Mouse (Mus musculus) G1E (cell line): ENCODE measurements at regions not wholly inside any gene's neighbourhood (a gene's known extent, or its start where the extent isn't known, plus 50 kb on each side); places are given as distances from the start of the nearest gene placed in this dataset.

Source experiments
- ATAC-seq: 2 replicates; pipeline ENCODE4 v1.8.0; 2016; ENCODE audit warnings: mild to moderate bottlenecking; ENCODE audit not compliant: insufficient number of reproducible peaks, poor library complexity, low FRiP score, severe bottlenecking; ENCODE audit errors: extremely low read depth
- DNase-seq: peaks from one replicate; pipeline ENCODE4 v3.0.0; 2012; ENCODE audit warnings: low spot score
- H3K27me3 ChIP-seq: 2 replicates; pipeline ENCODE4 v1.6.1; 2012; ENCODE audit warnings: mild to moderate bottlenecking, low read length, inconsistent platforms; ENCODE audit not compliant: insufficient read depth
- H3K36me3 ChIP-seq: replicated peaks from 2 replicates; pipeline ENCODE3; 2012; ENCODE audit warnings: mild to moderate bottlenecking, inconsistent platforms
- H3K4me1 ChIP-seq: 2 replicates; pipeline ENCODE4 v1.6.1; 2012; ENCODE audit warnings: low read depth, low read length, inconsistent platforms, mixed read lengths; ENCODE audit not compliant: insufficient read depth
- H3K4me3 ChIP-seq: 2 replicates; pipeline ENCODE4 v1.5.1; 2012; ENCODE audit warnings: low read depth, mild to moderate bottlenecking, inconsistent platforms, low read length, moderate library complexity, mixed read lengths
- H3K9me3 ChIP-seq: replicated peaks from 2 replicates; pipeline ENCODE4 v1.6.1; 2012; ENCODE audit warnings: inconsistent platforms
- CTCF ChIP-seq: IDR thresholded peaks from 2 replicates; pipeline ENCODE4 v1.5.1; 2012; ENCODE audit warnings: low read depth, low read length, inconsistent platforms, mixed read lengths
- GATA1 ChIP-seq: IDR thresholded peaks from 2 replicates; pipeline ENCODE4 v1.6.1; 2012; ENCODE audit warnings: borderline replicate concordance, low read length, inconsistent platforms, mixed read lengths
- GATA2 ChIP-seq: IDR thresholded peaks from 2 replicates; pipeline ENCODE4 v1.6.1; 2012; ENCODE audit warnings: low read depth, low read length, inconsistent platforms, borderline replicate concordance
- POLR2AphosphoS5 ChIP-seq: IDR thresholded peaks from 2 replicates; pipeline ENCODE4 v1.6.1; 2012; ENCODE audit warnings: low read depth, low read length, inconsistent platforms; ENCODE audit not compliant: insufficient replicate concordance
- TAL1 ChIP-seq: conservative IDR thresholded peaks from 2 replicates; pipeline ENCODE4 v1.6.1; 2012; ENCODE audit warnings: low read depth, low read length, inconsistent platforms, mixed read lengths

DNA sequence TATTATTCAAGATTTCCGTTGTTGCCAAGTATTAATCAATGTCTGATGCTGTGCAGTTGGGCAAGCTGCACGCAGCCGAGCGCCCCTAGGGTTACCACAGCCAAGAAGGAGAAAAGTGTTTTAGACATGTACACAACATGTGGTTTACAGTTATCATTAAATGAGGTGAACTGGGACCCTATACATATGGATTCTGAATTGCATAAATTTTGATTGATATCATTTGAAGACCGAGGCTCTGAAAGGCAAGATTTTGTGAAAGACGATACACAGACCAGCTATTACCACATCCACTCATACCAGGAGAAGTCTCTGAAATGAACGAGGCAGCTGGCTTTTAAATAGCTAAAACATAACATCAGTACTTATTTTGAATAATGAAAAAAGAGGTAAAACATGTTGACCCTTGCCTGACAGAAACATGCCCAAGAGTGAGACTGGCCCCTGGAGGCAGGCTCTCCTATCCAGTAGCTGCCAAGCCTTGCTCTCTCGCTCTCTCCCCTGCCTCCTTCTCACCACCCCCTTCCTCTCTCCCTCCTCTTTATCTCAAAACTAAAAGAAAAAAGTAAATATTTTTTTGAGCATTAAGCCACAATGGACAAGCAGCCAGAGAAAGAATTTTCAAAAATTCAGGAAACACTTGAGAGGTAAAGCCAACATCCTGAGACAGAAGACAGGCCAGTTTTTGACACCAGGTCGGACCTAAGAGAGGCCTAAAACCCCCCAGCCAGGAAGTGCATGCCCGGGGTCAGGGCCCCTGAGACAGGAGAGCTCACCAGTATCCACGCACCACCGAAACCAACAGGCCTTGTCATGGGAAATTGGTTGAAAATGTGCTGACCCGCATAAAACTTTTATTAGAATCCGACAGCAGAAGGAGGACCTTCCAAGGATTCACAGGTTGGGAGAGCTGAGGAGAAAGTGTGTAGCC, 342.9 kb upstream of the Mki67 start:
- no peaks in the 10 kb centered on the region for H3K36me3 ChIP-seq
- no peak for ATAC-seq
- DNase-seq, result no peak
- H3K27me3 ChIP-seq, result no peaks in the 10 kb centered on the region
- no peaks in the 10 kb centered on the region for H3K4me1 ChIP-seq
- peaks cover 38% of the 10 kb centered on the region for H3K9me3 ChIP-seq
- no peak for TF ChIP-seq TAL1
- TF ChIP-seq CTCF, result no peak
- TF ChIP-seq POLR2AphosphoS5, result no peak
- no peak for TF ChIP-seq GATA2
- no peak for TF ChIP-seq GATA1
- no peak overlapping the region for H3K4me3 ChIP-seq

DNA sequence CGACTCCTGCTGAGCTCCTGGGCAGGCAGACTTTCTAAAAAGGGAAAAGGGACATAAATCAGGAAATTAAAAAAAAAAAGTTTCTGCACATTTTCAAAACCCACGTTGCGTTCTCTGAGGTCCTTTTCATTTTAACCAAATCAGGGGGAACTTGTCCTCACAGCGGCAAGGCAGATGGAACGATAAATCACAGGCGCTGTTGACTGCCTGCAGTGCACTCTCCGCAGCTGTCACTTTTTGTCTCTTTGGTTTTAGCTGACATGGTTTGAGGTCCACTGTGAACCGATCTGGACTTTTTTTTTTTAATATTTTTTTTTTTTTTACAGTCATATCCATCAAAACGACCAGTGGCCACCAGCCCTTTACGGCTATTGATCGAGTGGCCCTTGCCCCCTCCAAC, 343.7 kb upstream of the Mki67 start:
- no peak for TF ChIP-seq GATA1
- no peak for TF ChIP-seq TAL1
- no peak for TF ChIP-seq POLR2AphosphoS5
- no peak for TF ChIP-seq GATA2
- TF ChIP-seq CTCF, result no peak
- Histone ChIP-seq H3K4me3 (no peak overlapping the region), H3K4me1 (no peaks in the 10 kb centered on the region), H3K36me3 (no peaks in the 10 kb centered on the region), H3K27me3 (no peaks in the 10 kb centered on the region), H3K9me3 (peaks cover 44% of the 10 kb centered on the region)
- DNase-seq (no peak), ATAC-seq (no peak)

DNA sequence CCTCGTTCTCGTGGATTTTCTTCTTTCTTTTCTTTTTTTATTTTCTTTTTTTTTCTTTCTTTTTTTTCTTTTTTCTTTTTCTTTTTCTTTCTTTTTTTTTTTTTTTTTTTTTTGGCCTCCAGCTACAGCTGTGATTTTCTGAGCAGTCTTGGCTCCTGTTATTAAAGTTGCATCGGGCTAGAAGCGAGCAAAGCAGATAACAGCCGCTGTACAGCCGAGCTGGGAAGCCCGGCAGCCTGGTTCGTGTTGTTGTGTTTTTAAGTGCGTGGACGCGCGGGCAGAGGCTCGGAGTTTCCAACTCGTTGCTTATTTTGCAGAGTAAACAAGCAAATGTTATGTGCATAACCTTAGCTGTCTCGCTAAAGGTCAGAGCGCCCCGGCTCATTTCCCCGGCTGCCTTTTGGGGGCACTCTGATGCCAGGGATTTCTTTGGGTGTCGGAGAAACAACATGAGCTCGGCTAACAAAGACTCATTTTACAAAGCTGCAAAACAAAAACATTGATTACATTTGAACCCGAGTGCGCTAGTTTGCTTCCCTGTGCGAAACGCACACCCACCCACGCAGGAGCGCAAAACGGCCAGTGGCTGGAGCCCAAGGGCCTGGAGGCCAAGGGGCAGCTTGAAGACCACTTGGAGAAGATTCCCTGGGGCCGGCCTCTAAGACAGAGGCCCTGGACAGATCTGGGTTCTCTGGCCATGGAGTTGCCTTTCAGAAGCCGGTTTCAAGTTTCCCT, 344.3 kb upstream of the Mki67 start:
- H3K4me1 ChIP-seq, result no peaks in the 10 kb centered on the region
- peaks cover 46% of the 10 kb centered on the region for H3K9me3 ChIP-seq
- ATAC-seq (no peak), DNase-seq (no peak)
- H3K27me3 ChIP-seq, result no peaks in the 10 kb centered on the region
- H3K36me3 ChIP-seq, result no peaks in the 10 kb centered on the region
- no peak for TF ChIP-seq CTCF
- TF ChIP-seq GATA1, result no peak
- no peak for TF ChIP-seq TAL1
- no peak for TF ChIP-seq GATA2
- TF ChIP-seq POLR2AphosphoS5, result no peak
- H3K4me3 ChIP-seq, result no peak overlapping the region

DNA sequence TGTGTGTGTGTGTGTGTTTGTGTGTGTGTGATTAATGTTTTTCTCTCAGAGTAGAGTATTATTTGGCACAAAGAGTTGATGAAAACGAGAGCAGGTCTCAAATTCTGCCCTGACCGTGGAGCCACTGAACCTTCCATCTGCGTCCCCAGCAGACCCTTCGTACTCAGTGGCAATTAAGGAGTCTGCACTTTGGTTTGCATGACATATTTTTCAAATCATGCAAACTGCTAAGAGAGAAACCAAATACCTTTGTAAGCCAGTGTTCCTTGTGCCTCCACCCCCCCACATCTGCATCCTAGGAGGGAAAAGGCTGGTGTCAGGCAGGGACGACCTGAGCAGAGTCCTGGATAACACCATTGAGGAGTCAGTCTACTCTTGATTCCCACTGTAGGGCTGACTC, 346.5 kb upstream of the Mki67 start:
- H3K27me3 ChIP-seq, result no peaks in the 10 kb centered on the region
- ATAC-seq, result no peak
- TF ChIP-seq GATA2 (no peak), POLR2AphosphoS5 (no peak), CTCF (no peak), TAL1 (no peak), GATA1 (no peak)
- no peaks in the 10 kb centered on the region for H3K4me1 ChIP-seq
- DNase-seq, result no peak
- H3K9me3 ChIP-seq, result peaks cover 61% of the 10 kb centered on the region
- no peak overlapping the region for H3K4me3 ChIP-seq
- H3K36me3 ChIP-seq, result no peaks in the 10 kb centered on the region

DNA sequence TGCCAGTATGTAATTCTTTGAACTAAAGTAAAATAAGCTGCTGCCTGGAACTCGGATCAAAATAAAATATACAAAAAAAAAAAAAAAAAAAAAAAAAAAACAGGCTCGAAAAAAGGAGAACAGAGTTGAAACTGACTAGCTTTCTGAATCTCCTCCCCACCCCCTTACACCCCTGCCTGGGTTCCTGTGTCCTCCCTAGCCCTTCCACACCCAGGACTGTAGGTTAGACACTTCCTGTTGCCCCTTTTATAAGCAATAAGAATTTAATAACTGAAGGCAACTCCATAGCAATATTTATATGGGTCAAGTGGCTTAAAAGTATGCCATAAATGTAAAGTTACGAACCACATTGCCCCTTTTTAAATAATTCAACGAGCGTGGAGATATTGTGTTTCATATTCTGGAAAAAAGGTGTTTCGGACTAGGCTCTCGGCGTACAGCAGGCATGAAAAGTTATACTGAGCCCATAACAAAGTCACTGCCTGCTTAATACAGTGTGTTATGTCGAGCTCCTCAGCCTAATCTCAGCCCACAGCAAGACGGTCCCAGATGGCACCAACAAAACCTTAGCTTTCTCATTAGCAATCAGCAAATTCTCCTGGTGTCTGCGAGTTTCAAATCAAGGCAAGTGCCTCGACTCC, 349.0 kb upstream of the Mki67 start:
- TF ChIP-seq TAL1 (no peak), GATA2 (no peak), CTCF (no peak), POLR2AphosphoS5 (no peak)
- Histone ChIP-seq H3K27me3 (no peaks in the 10 kb centered on the region), H3K36me3 (no peaks in the 10 kb centered on the region), H3K4me3 (no peak overlapping the region), H3K4me1 (no peaks in the 10 kb centered on the region), H3K9me3 (peaks cover 71% of the 10 kb centered on the region)
- DNase-seq (no peak), ATAC-seq (no peak)

DNA sequence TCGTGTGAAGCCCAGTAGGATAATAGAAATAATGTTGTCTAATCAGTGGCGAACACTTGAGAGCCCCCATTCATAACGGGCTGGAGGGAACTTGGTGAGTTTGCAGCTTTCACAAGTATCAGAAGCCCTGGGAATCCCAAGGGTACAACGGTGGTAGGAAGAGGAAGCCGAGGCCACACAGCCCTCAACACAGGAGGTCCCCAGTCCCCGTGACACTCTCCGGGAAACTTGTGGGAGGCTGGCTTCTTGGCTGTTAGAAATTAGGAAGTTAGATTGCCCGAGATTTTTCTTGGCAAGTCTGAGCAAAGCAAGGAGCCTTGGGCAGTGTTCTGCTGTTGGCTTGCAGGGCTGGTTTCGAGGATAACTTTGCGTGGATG, 349.5 kb upstream of the Mki67 start:
- ATAC-seq (no peak), DNase-seq (no peak)
- Histone ChIP-seq H3K9me3 (peaks cover 73% of the 10 kb centered on the region), H3K4me1 (no peaks in the 10 kb centered on the region), H3K27me3 (no peaks in the 10 kb centered on the region), H3K36me3 (no peaks in the 10 kb centered on the region), H3K4me3 (no peak overlapping the region)
- TF ChIP-seq GATA1 (no peak), GATA2 (no peak), POLR2AphosphoS5 (no peak), TAL1 (no peak), CTCF (no peak)
